Mouse (Mus musculus) hindbrain, embryonic 10.5 days (tissue): ENCODE measurements at regions not wholly inside any gene's neighbourhood (a gene's known extent, or its start where the extent isn't known, plus 50 kb on each side); places are given as distances from the start of the nearest gene placed in this dataset.

ENCODE experiments used
- DNase-seq: peaks from one replicate; pipeline ENCODE4 v3.0.0-alpha.2; 2017; ENCODE audit warnings: low spot score
- H3K27ac ChIP-seq: fragments of 300-500 bp; sonication (generic); 2 replicates; pipeline ENCODE4 v1.5.1; 2016; ENCODE audit warnings: mild to moderate bottlenecking, moderate library complexity
- H3K27me3 ChIP-seq: fragments of 300-500 bp; sonication (generic); 2 replicates; pipeline ENCODE4 v1.6.1; 2016; ENCODE audit warnings: mild to moderate bottlenecking; ENCODE audit not compliant: poor library complexity, insufficient read depth, severe bottlenecking
- H3K36me3 ChIP-seq: fragments of 300-500 bp; sonication (generic); 2 replicates; pipeline ENCODE4 v1.6.1; 2016; ENCODE audit warnings: mild to moderate bottlenecking, moderate library complexity
- H3K4me1 ChIP-seq: fragments of 300-500 bp; sonication (generic); replicated peaks from 2 replicates; pipeline ENCODE4 v1.6.1; 2016; ENCODE audit warnings: mild to moderate bottlenecking
- H3K4me3 ChIP-seq: fragments of 300-500 bp; sonication (generic); 2 replicates; pipeline ENCODE4 v1.5.1; 2016; ENCODE audit warnings: mild to moderate bottlenecking, moderate library complexity
- H3K9me3 ChIP-seq: fragments of 300-500 bp; sonication (generic); 2 replicates; pipeline ENCODE4 v1.6.1; 2016; ENCODE audit warnings: mild to moderate bottlenecking, moderate library complexity
- WGBS: fragments of 180-500 bp; shearing (Covaris S2); methylation state at CpG from one replicate; pipeline ENCODE4 v1.1.7; 2016; 5-methylcytosine and 5-hydroxymethylcytosine counted together

- H3K27me3 ChIP-seq = no peaks in the 10 kb centered on the region
- H3K4me1 ChIP-seq = peaks cover 21% of the 10 kb centered on the region
- no peak overlapping the region for H3K27ac ChIP-seq
- H3K9me3 ChIP-seq = no peaks in the 10 kb centered on the region
- no peaks in the 10 kb centered on the region for H3K36me3 ChIP-seq
- no peak overlapping the region for H3K4me3 ChIP-seq
- WGBS = 91% methylated on average over 5 of the region's 5 CpGs
- DNase-seq = no peak
Measured at GRCm38 (mm10) chr14:76910186-76910585, 126.4 kb upstream of the Ccdc122 start.

DNA sequence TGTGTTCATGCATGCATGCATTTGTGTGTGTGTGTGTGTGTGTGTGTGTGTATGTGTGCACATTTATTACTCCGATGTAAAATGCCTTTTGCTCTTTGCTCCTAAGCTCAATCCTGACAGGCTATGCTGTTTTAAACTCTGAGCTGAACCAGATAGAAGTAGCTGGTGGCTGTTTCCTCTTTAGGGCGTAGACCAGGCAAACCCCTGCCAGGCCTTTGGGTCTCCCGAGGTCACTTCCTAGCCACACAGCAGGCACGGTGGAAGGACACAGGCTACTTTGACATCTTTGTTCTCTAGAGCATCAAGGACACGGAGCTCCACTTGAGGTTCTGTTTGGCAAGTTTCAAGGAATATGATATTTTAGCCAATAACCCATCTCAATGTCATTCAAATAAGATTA, 128.6 kb upstream of the Ccdc122 start:
- DNase-seq = no peak
- H3K4me1 ChIP-seq = peaks cover 16% of the 10 kb centered on the region
- no peak overlapping the region for H3K4me3 ChIP-seq
- 69% methylated on average over 5 of the region's 5 CpGs for WGBS
- no peaks in the 10 kb centered on the region for H3K36me3 ChIP-seq
- H3K27ac ChIP-seq = no peak overlapping the region
- no peaks in the 10 kb centered on the region for H3K27me3 ChIP-seq
- no peaks in the 10 kb centered on the region for H3K9me3 ChIP-seq

DNA sequence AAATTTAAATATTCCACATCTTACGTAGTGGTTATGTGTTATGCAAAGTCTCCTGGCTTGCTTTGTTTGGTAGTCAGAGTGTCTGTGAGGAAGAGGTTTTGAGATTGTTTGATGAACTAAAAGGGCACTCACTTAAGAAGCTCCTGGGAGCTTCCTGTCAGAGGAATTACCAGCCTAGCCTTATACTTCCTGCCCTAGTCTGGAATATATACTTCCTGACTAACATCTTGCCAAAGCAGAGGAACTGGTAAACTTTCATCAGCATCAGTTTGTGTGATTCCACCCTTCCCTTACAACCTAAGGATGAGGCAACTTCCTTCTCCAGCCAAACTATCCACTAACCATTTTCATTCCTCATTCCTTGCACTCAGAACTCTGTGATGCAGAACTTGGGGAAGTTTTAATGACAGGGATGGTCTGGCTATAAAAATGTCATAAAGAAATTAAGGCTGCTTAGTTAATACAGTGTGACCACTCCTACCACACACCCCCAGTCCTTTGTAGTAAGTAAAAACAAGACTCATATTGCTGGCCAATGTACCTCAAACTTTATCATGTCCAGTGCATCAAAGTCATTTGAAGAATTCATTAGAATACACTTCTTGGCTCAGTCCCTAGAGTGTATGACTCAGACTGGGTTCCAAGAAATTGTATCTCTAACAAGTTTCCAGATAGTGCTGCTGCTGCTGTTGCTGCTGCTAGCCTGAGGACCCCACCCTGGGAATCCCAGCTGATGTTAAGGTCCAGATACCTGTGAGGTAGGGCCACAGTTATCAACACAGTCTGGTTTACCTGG, 133.4 kb upstream of the Ccdc122 start:
- H3K9me3 ChIP-seq = no peaks in the 10 kb centered on the region
- no peaks in the 10 kb centered on the region for H3K27me3 ChIP-seq
- H3K27ac ChIP-seq = no peak overlapping the region
- no peak for DNase-seq
- H3K36me3 ChIP-seq = no peaks in the 10 kb centered on the region
- H3K4me3 ChIP-seq = no peak overlapping the region
- WGBS = 91% methylated on average over 1 of the region's 1 CpGs
- peaks cover 16% of the 10 kb centered on the region; the same call in 1 of the 2 replicates for H3K4me1 ChIP-seq

DNA sequence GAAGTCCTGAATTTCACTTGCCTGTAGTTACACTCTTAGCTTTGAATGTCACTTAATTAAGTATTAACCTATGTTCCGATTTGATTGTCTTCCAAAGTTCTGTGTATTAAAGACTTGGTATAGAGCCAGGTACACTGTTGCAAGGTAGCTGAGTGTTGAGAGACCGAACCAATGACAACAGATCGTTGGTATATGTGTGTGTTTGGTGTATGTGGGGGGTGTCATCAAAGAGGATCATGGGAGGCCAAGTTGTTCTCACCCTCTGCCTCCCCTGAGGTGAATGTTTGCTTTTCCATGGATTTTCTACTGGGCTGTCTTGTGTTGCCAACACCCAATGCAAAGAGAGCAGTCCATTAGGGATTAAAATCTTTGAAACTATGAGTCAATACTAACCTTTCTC, 135.1 kb upstream of the Ccdc122 start:
- Histone ChIP-seq H3K27me3 (no peaks in the 10 kb centered on the region), H3K4me1 (peaks cover 12% of the 10 kb centered on the region; the same call in 1 of the 2 replicates), H3K9me3 (no peaks in the 10 kb centered on the region), H3K27ac (no peak overlapping the region), H3K36me3 (no peaks in the 10 kb centered on the region), H3K4me3 (no peak overlapping the region)
- 86% methylated on average over 3 of the region's 3 CpGs for WGBS
- DNase-seq = no peak

- Histone ChIP-seq H3K4me3 (no peak overlapping the region), H3K27me3 (no peaks in the 10 kb centered on the region), H3K27ac (no peak overlapping the region), H3K36me3 (no peaks in the 10 kb centered on the region), H3K4me1 (peaks cover 12% of the 10 kb centered on the region; the same call in 1 of the 2 replicates), H3K9me3 (no peaks in the 10 kb centered on the region)
- DNase-seq = no peak
- 25% methylated on average over 3 of the region's 3 CpGs for WGBS
Measured at GRCm38 (mm10) chr14:76899331-76899730, 137.2 kb upstream of the Ccdc122 start.

DNA sequence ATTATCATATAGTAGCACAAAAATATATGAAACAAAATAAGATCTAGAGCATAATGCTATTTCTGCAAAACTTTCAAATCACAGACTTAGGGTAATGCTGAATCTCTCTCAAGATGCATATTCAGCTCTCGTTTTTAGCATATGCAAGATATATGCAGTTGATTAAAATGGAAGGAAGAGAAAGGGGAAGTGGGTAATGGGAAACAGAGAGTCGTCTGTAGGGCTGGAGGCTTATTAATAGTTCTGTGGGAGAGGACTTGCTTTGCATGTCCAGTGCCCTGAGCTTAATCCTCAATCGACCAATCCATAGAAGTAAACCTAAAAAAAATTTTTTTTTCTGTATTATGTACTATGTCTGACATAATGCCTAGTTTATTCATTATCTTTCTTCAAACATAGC, 148.9 kb upstream of the Ccdc122 start:
- 79% methylated on average over 3 of the region's 3 CpGs for WGBS
- no peaks in the 10 kb centered on the region for H3K9me3 ChIP-seq
- H3K4me3 ChIP-seq = no peak overlapping the region
- H3K36me3 ChIP-seq = no peaks in the 10 kb centered on the region
- no peaks in the 10 kb centered on the region for H3K27me3 ChIP-seq
- H3K27ac ChIP-seq = no peak overlapping the region
- no peak for DNase-seq
- peaks cover 16% of the 10 kb centered on the region for H3K4me1 ChIP-seq

- Histone ChIP-seq H3K36me3 (no peaks in the 10 kb centered on the region), H3K4me1 (peaks cover 21% of the 10 kb centered on the region), H3K4me3 (no peak overlapping the region), H3K9me3 (no peaks in the 10 kb centered on the region), H3K27ac (no peak overlapping the region), H3K27me3 (no peaks in the 10 kb centered on the region)
- DNase-seq = no peak
- WGBS = 86% methylated on average over 3 of the region's 3 CpGs
Measured at GRCm38 (mm10) chr14:76887201-76887600, 149.4 kb upstream of the Ccdc122 start.

DNA sequence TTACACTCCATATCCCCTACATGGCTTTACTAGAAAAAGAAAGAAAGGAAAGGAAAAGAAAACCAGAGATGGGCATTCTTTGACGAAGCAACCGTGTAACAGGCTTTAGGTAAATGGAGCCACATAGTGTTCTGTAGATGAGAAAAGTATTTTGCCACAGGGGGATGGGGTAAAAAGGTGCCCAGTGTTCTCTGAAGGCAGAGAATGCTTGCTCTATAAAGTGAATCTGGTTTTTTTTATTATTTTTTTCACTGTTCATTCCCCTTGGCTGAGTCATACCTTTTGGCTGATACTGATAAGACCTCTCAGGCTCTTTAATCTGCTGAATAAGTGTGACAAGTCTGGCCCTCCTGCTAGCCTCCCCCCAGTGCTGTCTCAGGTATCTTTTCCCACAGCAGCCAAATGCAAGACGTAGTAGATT, 153.3 kb upstream of the Ccdc122 start:
- peaks cover 25% of the 10 kb centered on the region for H3K4me1 ChIP-seq
- H3K27me3 ChIP-seq = no peaks in the 10 kb centered on the region
- H3K27ac ChIP-seq = peak overlapping the region; percentile 57
- no peak for DNase-seq
- H3K9me3 ChIP-seq = no peaks in the 10 kb centered on the region
- H3K4me3 ChIP-seq = no peak overlapping the region
- H3K36me3 ChIP-seq = no peaks in the 10 kb centered on the region
- 36% methylated on average over 3 of the region's 3 CpGs for WGBS

- no peaks in the 10 kb centered on the region for H3K9me3 ChIP-seq
- WGBS = 18% methylated on average over 5 of the region's 5 CpGs
- H3K27me3 ChIP-seq = no peaks in the 10 kb centered on the region
- peak; percentile 78 for DNase-seq
- no peaks in the 10 kb centered on the region for H3K36me3 ChIP-seq
- H3K27ac ChIP-seq = peak overlapping the region; percentile 57
- peaks cover 25% of the 10 kb centered on the region for H3K4me1 ChIP-seq
- no peak overlapping the region for H3K4me3 ChIP-seq
Measured at GRCm38 (mm10) chr14:76882711-76883171, 153.8 kb upstream of the Ccdc122 start.

DNA sequence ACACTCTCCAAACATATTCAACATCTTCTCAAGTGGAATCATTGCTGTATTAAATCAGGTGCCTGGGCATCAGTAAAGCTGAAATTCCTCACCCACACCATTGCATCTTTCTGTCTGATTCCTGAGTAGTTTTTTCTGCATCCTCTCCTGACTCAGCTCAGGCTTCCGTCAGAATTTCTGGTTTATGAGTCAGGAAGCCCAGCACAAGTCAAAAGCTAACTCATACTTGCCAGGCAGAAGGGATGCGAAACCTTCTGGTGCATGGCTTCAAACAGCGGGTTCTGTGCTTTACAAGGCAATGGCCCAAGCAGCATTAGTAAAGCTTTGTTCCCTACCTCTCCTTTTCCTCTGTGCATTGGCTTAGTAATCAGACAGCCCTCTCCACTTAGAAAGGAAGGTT, 155.7 kb upstream of the Ccdc122 start:
- WGBS = 94% methylated on average over 3 of the region's 3 CpGs
- Histone ChIP-seq H3K27me3 (no peaks in the 10 kb centered on the region), H3K36me3 (no peaks in the 10 kb centered on the region), H3K9me3 (no peaks in the 10 kb centered on the region), H3K27ac (no peak overlapping the region), H3K4me1 (peaks cover 25% of the 10 kb centered on the region), H3K4me3 (no peak overlapping the region)
- no peak for DNase-seq

- no peak overlapping the region for H3K27ac ChIP-seq
- DNase-seq = no peak
- H3K27me3 ChIP-seq = no peaks in the 10 kb centered on the region
- no peaks in the 10 kb centered on the region for H3K9me3 ChIP-seq
- 87% methylated on average over 5 of the region's 5 CpGs for WGBS
- H3K36me3 ChIP-seq = no peaks in the 10 kb centered on the region
- peaks cover 27% of the 10 kb centered on the region for H3K4me1 ChIP-seq
- H3K4me3 ChIP-seq = no peak overlapping the region
Measured at GRCm38 (mm10) chr14:76877306-76877705, 159.3 kb upstream of the Ccdc122 start.

- WGBS = 61% methylated on average over 7 of the region's 7 CpGs
- no peaks in the 10 kb centered on the region for H3K27me3 ChIP-seq
- H3K36me3 ChIP-seq = no peaks in the 10 kb centered on the region
- H3K4me3 ChIP-seq = no peak overlapping the region
- H3K27ac ChIP-seq = no peak overlapping the region
- peaks cover 22% of the 10 kb centered on the region for H3K4me1 ChIP-seq
- no peaks in the 10 kb centered on the region for H3K9me3 ChIP-seq
- DNase-seq = no peak
Measured at GRCm38 (mm10) chr14:76876015-76876414, 160.6 kb upstream of the Ccdc122 start.

DNA sequence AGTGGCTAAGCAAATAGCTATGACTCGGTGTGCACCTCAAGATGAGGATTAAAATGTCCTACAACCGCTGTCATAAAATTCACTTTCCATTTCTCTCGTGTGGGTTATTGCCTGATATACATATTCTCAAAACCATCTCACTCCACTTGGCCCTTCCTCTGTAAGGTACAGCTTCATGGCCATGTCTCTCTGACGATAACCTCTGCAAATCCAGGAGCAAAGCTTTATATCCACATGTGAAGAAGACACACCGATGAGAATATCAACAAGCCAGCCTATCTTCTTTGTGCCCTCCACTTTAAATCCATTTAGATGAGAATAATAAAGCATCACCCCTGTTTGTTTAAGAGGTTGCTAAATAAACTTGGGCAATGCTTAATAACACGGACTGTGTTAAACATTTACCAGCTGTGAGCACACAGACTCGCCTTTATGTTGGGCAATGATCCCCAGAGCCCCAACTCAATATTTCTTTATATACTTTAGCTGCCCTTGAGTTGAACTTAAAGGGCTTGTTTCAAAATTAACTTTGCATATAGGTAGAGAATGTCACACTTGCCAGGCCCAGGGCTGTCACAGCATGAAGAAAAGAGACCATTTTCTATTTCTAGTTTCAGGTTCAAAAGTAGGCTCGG, 161.2 kb upstream of the Ccdc122 start:
- Histone ChIP-seq H3K27me3 (no peaks in the 10 kb centered on the region), H3K9me3 (no peaks in the 10 kb centered on the region), H3K36me3 (no peaks in the 10 kb centered on the region), H3K27ac (peak overlapping the region; percentile 66), H3K4me3 (no peak overlapping the region), H3K4me1 (peaks cover 22% of the 10 kb centered on the region)
- 68% methylated on average over 8 of the region's 8 CpGs for WGBS
- no peak for DNase-seq
